Mouse (Mus musculus) ovary, postnatal 36 days (tissue): ENCODE measurements around the gene Kazald1.

Experiments used
- DNase-seq: peaks from one replicate; pipeline ENCODE4 v3.0.0; 2022; ENCODE audit warnings: low spot score, mixed read lengths

Kazald1 gene

DNA sequence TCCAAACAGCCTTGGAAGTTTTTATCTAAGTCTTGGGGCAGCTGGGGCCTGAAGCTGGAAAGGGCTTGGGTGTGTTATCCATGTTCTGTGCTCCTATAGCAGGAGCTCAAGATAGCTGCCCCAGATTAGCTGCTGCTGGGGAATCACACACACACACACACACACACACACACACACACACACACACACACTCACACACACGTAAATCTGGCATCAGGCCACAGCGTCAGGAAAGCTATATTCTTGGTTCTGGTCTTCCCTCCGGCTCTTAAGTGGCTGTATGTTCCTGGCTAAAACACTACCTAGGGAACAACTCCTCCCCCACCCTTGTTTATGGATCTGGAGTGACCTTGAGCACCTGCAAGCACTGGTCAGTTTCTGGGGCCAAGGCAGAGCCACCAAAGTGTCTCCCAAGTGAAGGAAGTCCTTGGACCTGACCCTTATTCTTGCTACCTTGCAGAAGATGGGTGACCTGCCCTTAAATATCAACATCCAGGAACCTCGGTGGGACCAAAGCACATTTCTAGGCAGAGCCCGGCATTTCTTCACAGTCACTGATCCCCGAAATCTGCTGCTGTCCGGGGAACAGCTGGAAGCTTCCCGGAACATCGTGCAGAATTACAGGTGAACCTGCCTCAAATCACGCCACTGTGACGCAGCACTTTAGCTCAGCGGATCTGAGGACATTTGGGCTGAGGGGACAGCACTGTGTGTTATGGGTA is 26.2 kb upstream of the Kazald1 start:
- no peak for DNase-seq

DNA sequence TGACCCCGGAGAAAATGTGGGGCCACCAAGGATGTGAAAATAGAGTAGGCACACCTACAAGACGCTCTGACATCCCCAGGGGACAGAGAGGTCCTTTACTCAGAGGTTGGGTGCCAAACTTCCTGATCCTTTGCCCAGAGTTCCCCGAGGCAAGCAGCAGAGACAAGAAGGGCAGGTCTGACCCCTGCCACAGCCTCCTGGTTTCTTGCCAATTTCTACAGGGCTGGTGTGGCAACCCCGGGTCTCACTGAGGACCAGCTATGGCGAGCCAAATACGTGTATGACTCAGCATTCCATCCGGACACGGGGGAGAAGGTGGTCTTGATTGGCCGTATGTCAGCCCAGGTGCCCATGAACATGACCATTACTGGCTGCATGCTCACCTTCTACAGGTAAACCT is 25.5 kb upstream of the Kazald1 start:
- DNase-seq: no peak

DNA sequence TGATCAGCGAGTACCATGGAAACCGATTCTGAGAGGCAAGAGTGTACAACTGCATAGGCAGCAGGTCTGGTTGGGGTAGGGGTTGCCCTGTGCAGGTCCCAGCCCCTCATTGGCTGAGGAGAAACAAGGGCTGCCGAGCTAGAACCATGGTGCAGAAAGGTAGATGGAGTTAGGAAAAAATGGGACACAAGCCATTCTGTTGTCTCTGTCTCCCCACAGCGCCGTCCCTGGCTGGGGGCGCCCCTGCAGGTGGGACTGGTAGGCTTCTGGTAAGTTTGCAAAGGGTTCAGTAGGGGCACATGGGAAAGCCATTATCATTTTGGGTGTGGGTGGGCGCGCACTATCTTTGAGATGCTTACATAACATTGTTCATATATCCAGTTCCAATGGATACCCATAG is 21.6 kb upstream of the Kazald1 start:
- DNase-seq: no peak

DNA sequence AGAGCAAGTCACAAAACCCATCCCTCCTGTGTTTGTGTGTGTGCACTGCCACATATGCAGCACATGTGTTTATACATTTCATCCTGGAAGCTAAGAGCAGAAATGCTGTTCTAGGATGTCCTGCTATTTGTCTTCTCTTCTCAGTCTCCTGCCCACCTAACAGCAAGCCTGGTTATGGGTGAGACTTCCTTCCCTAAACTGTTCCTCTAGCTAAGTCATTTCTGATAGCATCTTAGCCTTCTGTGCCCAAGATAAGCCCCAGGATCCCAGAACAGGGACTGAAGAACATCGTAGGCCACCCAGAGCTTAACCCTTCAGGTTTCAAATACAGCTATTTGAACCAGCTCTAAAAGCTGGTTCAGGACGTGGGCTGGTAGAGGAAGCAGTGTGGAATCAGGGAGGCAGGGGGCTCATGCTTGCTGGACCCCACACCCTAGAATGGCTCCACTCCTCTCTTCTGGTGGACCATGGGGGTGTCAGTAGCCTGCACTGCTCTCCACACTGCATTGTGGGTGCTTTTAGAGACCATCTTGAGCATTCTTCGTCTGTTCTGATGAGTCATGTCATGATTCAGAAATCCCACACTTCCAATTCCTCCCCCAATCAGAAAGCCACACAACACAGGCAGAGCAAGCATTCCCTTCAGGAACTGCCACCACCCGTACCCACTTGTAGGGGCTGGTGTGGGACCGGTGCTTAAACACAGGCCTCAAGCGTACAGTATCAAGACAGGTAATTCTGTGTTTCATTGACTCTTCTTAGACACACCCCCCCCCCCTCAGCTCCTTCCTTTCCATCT is 19.9 kb upstream of the Kazald1 start:
- no peak for DNase-seq

DNA sequence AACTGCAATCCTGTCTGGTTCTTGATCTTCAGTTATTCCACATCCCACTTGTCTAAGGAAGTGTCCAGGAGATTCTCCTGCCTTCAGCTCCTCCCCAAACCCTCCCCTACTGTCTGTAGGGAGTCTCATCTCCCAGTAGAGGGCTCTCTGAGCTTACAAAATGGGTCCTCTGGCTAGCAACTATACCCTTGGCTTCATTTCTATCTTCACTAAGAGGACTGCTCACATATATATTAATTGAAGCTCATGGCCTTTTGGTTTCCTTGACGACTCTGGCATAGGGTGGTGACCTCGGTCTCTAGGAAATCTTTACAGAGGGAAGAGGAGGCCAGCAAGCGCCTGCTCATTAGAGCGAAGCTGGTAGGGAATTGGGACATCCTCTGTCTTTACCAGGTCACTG is 18.7 kb upstream of the Kazald1 start:
- no peak for DNase-seq

DNA sequence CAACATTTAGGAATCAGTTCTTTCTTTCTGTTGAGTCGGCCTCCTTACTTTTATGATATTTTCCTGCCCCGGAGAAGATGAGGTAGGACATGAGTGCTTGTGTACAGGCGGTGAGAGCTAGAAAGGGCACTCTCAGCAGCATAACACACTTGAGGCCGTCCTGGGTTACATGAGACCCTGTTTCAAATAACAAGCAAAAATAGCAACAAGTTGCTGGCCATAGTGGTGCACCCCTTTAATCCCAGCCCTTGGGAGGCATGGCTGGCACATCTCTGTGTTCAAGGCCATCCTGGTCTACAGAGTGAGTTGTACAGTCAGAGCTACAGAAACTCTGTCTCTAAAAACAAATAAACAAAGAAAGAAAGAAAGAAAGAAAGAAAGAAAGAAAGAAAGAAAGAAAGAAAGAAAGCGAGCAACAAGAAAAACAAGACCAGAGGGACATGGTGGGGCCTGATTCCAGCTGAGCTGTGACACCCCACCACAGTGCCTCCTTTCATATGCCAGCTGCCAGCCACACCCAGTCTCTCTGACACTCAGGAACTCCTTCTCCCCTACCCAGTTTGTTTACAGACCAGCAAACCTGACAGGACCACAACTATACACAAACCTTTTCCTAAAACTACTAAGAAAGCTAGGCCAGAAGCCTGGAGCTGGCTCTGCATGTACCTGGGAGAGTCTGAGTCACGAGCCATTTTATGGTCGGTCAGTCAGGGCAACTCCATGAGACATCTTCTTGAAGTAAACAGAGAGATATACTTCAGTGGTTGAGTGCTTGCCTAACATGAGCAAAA is 17.9 kb upstream of the Kazald1 start:
- no peak for DNase-seq

DNA sequence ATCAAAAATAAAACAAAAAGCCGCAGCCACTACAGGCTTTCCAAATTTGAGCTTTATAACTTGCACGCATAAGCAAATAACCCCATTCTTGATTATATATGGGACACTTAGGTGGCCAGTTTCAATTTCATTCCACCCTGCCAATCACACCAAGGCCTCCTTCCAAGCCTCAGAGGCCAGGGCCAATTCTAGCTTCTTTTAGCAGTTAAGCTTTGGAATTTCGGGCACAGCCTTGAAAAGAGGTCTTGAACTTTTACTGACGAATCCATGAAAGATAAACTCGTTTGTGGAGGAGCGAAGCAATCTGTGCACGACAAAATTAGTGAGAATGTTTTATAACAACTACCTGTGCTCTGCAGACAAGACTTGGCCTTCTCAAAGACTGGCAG is 17.3 kb upstream of the Kazald1 start:
- DNase-seq: no peak

DNA sequence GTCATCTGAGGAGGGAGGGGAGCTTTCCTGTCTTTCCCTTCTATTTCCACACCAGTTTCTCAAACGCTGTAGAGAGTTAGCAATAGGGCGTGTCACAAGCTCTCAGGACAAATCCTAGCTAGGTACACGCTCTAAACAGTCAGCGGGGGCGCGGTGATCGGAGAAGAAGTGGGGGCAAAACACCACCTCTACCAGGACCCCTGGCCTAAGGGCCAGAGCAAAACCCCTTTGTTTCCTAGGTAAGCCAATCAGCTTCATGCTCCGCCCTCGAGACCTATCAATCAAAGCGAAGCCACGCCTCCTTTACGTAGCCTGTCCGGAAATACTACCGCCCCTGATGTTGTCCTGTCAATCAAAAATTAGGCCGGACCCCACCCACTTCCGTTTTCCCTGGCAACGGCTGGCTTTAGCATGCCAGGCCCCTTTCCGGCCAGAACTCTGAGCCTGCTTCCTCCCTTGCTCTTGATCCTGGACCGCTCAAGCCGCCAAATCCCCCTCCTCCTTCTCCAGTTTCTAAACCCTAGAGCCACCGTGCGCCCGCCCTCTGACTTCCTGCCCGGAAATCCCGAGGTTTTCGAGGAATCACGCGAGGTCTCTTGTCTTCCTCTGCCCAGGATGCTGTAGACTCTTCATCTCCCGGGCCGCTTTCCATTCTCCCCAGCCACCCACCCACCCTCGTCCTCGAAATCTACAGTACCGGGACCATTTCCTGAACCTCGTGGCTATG is 16.8 kb upstream of the Kazald1 start:
- peak; percentile 88 for DNase-seq

DNA sequence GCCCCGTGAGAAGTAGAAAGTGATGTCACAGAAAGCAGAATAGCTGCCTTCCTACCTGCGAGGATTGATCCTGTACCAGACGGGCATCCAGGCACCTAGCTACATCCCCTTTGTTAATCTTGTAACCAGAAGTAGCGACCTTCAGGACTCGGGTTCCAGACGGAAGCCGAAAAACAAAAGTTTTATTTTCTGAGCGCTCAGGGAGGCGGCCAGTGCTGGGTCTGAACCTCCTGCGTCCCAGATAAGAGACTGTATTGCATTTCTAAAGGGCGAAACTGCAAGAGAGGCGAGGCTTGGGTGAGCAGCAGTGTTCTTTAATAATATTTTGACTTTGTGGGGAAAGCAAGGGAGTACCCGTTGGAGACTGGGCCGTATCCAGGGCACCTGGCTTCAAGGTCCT is 16.2 kb upstream of the Kazald1 start:
- DNase-seq: peak; percentile 42

DNA sequence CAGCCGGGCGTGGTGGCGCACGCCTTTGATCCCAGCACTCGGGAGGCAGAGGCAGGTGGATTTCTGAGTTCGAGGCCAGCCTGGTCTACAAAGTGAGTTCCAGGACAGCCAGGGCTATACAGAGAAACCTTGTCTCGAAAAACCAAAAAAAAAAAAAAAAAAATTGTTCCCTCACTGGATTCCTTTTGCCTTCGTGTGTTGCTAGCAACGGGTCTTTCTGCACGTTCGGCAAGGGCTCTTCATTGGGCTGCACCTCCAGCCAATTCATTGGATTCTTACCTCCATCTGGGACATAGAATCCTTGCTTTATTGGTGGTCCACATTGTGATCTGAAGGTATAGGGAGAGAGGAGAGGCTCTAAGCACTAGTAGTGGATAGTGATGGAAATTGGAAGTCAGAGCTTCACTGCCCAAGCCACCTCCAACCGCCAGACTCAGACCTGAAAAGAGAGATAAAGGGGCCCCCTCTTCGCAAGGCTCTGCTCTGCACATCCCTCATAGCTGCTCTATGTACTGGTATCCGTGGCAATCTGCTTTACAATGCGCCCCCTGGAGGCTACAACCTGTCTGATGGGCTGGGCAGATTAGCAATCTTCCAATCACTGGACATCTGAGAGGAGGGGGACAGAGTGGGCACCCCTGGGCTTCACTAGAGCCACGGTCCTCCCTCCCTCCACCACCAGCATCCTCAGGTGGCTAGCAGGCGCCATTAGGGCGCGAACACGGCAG is 11.3 kb upstream of the Kazald1 start:
- peak; percentile 44 for DNase-seq

DNA sequence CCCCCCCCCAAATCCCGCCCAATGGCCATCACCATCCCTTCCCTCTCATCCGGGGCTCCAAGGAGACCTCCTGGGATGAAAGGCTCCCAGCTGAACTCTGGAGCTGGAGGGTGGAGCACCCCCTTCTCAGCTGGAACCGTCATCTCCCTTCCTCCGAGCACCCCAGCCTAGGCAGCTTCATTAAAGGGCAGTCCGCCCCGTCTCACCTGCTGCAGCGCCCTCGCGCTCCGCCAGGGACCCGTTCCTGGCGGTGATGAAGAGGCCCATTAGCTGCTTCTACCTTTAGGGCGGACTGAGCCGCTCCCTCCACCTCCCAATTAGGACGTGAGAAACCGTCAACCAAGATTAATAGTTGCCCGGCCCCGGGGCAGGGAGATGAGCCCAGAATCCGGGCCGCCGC is 9.8 kb upstream of the Kazald1 start:
- DNase-seq: no peak

DNA sequence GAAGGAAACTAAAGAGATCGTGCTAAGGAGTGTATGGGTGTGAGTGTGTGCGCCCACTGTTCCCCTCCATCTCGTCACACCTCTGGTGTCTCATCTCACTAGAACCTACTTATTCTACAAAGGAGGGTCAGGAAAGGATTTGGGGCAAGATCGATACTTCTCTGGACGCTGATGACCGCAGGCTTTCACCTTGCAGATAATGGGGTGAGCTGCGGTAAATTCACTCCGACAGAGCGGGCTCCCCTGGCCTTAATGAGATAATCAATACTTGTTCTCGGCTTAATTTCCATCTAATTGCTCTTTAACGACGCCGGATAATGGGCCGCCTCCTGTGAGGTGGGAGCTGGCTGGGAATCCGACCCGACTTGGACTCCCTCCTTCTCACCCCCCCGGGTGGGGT is 7.9 kb upstream of the Kazald1 start:
- no peak for DNase-seq

DNA sequence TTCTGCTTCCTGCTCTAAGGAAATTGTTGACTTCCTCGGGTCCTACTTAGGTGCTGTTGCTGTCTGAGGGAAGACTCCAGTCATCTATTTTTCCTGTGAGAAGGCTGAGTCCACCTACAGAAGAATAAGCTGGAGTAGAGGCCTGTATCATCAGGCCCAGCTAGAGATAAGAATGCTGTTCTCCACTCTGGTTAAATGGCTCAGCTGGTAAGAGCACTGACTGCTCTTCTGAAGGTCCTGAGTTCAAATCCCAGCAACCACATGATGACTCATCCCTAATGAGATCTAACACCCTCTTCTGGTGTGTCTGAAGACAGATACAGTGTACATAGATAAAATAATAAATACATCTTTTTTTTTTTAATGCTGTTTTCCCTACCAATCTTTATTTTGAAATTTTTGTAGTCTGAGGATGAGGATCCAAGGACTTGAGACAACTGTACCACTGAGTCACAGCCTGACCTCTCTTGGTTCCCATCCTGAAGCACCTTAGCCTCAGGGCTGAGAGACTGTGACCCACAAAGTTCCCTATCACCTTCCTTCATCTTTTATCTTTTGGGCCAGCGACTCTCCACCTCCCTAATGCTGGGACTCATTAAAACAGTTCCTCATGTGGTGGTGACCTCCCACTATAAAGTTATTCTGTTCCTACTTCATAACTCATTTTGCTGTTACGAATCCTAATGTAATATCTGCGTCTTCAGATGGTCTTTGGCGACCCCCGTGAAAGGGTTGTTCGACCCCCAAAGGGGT is 7.1 kb upstream of the Kazald1 start:
- no peak for DNase-seq

DNA sequence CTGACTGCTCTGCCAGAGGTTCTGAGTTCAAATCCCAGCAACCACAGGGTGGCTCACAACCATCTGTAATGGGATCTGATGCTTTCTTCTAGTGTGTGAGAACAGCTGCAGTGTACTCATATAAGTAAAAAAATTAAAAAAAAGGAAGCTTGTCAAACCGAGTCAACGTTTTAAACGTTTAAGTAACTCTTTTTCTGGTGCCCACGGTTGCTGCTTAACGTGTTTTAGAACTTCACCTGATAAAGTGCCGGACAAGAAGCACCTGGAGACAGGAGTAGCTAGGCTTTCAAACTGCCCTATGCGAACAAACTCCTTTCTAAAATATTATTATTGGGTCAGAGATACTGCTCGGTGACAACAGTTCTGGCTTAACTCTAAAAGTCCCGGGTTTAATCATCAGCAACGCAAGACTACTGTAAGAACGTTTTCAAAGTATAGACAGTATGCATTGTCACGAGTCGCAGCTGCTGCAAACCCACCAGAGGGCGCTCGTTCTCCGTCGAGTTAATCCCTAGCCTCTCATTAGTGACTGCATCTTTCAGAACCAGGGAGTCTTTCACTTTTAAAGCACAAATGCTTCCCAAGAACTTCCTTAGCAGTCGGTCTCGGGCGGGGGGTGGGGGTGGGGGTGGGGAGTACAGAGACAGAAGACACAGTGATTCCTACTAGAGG is 1.0 kb upstream of the Kazald1 start:
- peak; percentile 85 for DNase-seq

DNA sequence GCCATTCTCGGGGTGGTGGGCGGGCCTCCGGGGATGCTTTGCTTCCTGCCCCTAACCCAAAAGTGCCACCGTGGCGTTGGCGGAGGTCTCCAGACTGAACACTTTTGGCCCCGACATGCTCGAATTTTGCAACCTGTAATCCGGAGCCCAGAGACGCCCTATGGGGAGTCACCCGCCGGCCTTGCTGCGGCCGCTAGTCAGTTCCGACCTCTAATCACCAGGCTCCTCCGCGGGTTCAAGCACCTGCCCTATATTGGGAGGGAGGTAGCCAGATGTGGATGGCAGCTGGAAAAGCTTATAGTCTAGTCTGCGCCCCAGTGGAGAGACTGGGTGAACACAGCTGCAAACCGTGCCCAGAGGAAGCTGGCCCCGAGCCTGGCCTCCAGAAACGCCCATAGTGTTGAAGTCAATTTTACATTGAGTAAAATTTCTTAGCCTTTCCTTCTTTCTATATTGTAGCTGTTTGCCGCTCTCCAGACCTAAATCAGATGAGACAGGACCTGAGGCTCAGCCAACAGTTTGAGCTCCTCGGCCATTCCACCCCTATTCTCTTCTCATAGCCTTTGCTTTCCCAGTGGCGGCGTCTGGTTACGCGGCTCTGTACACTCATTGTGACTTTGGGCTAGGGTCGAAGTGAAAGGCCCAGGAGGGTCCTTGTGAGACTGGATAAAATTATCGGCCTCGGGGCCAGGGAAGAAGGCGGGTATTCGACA is 438 bp downstream of the Kazald1 start:
- peak; percentile 49 for DNase-seq

DNA sequence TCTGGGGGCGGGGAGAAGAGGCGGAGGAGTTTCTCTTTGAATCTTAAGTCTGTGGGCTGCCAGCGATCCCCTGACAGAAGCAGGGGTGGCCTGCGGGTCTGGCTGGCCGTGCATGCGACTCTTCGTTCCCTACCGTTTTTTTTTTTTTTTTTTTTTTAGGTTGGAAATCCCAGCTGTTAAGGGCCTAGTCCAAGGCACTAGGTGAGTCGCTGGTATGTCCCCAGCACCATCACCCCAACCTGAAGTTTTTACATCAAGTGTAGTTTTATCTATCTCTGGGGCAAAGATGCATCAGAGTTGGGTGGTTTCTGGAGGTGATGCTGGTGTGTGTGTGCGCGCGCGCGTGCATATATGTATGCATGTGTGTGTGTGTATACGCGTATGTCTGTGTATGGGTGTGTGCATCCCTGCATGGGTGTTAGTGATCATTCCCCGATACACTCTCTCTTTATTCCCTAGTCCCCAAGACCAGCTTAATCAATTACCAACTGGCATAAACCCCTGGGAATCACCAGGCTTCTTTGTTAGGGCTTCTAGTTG is 1.1 kb downstream of the Kazald1 start:
- DNase-seq: no peak

DNA sequence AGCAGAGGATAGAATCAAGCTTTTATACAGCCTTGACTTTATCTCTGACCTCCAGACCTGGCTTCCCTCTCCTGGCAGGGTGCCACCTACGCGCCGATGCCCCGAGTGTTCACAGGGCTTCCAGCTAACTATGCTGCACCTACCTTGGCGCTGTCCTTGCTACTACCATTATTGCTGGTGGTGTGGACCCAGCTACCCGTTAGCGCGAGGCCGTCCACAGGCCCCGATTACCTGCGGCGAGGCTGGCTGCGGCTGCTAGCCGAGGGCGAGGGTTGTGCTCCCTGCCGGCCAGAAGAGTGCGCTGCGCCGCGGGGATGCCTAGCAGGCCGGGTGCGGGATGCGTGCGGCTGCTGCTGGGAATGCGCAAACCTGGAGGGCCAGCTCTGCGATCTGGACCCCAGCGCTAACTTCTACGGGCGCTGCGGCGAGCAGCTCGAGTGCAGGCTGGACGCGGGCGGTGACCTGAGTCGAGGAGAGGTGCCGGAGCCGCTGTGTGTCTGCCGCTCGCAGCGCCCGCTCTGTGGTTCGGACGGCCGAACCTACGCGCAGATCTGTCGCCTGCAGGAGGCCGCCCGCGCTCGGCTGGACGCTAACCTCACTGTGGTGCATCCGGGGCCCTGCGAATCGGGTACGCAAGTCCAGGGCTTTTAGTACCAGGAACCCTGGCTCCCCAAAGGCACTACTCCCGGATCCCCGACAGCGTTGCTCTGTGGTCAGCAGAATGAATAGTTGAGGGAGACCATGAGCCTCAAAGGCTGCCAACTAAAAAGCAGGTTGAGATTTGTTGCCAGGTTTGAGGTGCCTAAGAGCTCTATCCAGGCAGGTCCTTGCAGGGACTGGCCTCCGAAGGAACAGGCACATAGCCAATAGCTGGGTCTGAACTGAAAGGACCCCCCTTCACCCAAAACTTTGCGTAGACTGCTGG is 1.8 kb downstream of the Kazald1 start:
- peak; percentile 76 for DNase-seq
